Mouse (Mus musculus) liver, adult 10 weeks (tissue): ENCODE data around the gene Hist1h2be. TPM values are rescaled to one million over a fixed set of nuclear protein-coding genes. Genes with fewer than 3 reads are reported as not detected.

Source experiments
- polyA plus RNA-seq: library from polyadenylated mRNA; stranded (reverse); fragments of 350-450 nt; fragmentation: Illumina TruSeq; extraction: RNeasy Lipid Tissue Mini Kit (QIAGEN cat#74804); gene quantifications from one replicate; pipeline ENCODE4 v1.2.3, GENCODE M21; 2014; ENCODE audit warnings: low read depth, low replicate concordance

Gene Hist1h2be
- polyA plus RNA-seq, 1 experiment from 2014 or later, result 0.95 TPM

Other genes starting within 250 kb of the Hist1h2be start
- gene Abt1, start 197.3 kb downstream of the Hist1h2be start, polyA plus RNA-seq, result 1.7 TPM
- not detected for gene Btn1a1, start 155.2 kb downstream of the Hist1h2be start, polyA plus RNA-seq
- gene Btn2a2, start 132.3 kb downstream of the Hist1h2be start, polyA plus RNA-seq, result not detected
- not detected for gene Hist1h4h, start 90.1 kb downstream of the Hist1h2be start, polyA plus RNA-seq
- not detected for gene Hist1h2af, start 87.2 kb downstream of the Hist1h2be start, polyA plus RNA-seq
- gene Hist1h3g, start 85.7 kb downstream of the Hist1h2be start, polyA plus RNA-seq, result not detected
- gene Hist1h2bh, start 77.7 kb downstream of the Hist1h2be start, polyA plus RNA-seq, result 0.37 TPM
- gene Hist1h3f, start 77.1 kb downstream of the Hist1h2be start, polyA plus RNA-seq, result not detected
- gene Hist1h4f, start 69.5 kb downstream of the Hist1h2be start, polyA plus RNA-seq, result not detected
- gene Hist1h1d, start 67.9 kb downstream of the Hist1h2be start, polyA plus RNA-seq, result 0.19 TPM
- not detected for gene Hist1h3e, start 58.8 kb downstream of the Hist1h2be start, polyA plus RNA-seq
- not detected for gene Hist1h2ae, start 49.9 kb downstream of the Hist1h2be start, polyA plus RNA-seq
- not detected for gene Hist1h2bg, start 49.7 kb downstream of the Hist1h2be start, polyA plus RNA-seq
- not detected for gene Hist1h2bf, start 46.9 kb downstream of the Hist1h2be start, polyA plus RNA-seq
- gene Hist1h2ad, start 46.7 kb downstream of the Hist1h2be start, polyA plus RNA-seq, result not detected
- gene Hist1h3d, start 45.4 kb downstream of the Hist1h2be start, polyA plus RNA-seq, result not detected
- gene Hist1h4d, start 39.5 kb downstream of the Hist1h2be start, polyA plus RNA-seq, result not detected
- gene Hist1h1e, start 1.4 kb upstream of the Hist1h2be start, polyA plus RNA-seq, result 0.45 TPM
- 0.56 TPM for gene Hist1h2ac, start 62.8 kb upstream of the Hist1h2be start, polyA plus RNA-seq
- 195 TPM for gene Hist1h2bc, start 63.1 kb upstream of the Hist1h2be start, polyA plus RNA-seq
- gene Hist1h1t, start 74.7 kb upstream of the Hist1h2be start, polyA plus RNA-seq, result not detected
- gene Hist1h4c, start 77.3 kb upstream of the Hist1h2be start, polyA plus RNA-seq, result 0.72 TPM
- gene Hfe, start 89.7 kb upstream of the Hist1h2be start, polyA plus RNA-seq, result 40.9 TPM
- gene Hist1h1c, start 117.7 kb upstream of the Hist1h2be start, polyA plus RNA-seq, result 9.8 TPM
- not detected for gene Hist1h3c, start 124.5 kb upstream of the Hist1h2be start, polyA plus RNA-seq
- not detected for gene Hist1h2bb, start 125.6 kb upstream of the Hist1h2be start, polyA plus RNA-seq
- gene Hist1h2ab, start 130.0 kb upstream of the Hist1h2be start, polyA plus RNA-seq, result not detected
- gene Hist1h3b, start 131.1 kb upstream of the Hist1h2be start, polyA plus RNA-seq, result not detected
- gene Hist1h4b, start 135.9 kb upstream of the Hist1h2be start, polyA plus RNA-seq, result not detected
- gene Hist1h4a, start 140.1 kb upstream of the Hist1h2be start, polyA plus RNA-seq, result not detected
- not detected for gene Hist1h3a, start 141.3 kb upstream of the Hist1h2be start, polyA plus RNA-seq
- gene Hist1h1a, start 142.5 kb upstream of the Hist1h2be start, polyA plus RNA-seq, result not detected
- gene Trim38, start 148.8 kb upstream of the Hist1h2be start, polyA plus RNA-seq, result not detected
- gene Slc17a2, start 185.9 kb upstream of the Hist1h2be start, polyA plus RNA-seq, result 190 TPM
- gene Slc17a3, start 218.3 kb upstream of the Hist1h2be start, polyA plus RNA-seq, result 119 TPM
- 23.6 TPM for gene Slc17a1, start 246.6 kb upstream of the Hist1h2be start, polyA plus RNA-seq